Mouse (Mus musculus): ENCODE measurements around the gene Ramac.

DNA sequence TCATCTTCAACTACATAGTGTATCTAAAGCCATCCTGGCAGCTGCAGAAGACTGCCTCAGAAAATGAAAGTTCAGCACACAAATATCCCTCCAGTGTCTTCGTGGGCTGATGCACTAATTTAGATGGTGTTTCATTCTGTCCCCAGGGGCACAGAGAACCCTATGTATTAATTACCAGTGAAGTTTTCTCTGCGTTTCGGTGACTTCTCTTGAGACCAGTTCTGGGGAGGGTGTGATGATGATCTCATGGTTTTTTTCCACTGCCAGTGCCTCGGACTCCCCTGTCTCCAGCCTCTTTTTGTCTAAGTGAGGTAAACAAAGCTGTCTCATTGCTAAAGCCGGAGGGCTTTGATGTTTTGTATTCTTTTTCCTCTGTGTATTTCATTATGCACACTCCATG is 12.6 kb downstream of the Ramac start:
- TF ChIP-seq GATA1 (IDR thresholded peaks at IDR 0.05; ENCODE audit: borderline replicate concordance, low read length): no peak
- TF ChIP-seq FLI1 (IDR thresholded peaks at IDR 0.05; ENCODE audit: low read length): no peak
